Mouse (Mus musculus) duodenum, adult 2 months (tissue): ENCODE measurements around the gene Trim32. TPM values are rescaled to one million over a fixed set of nuclear protein-coding genes. Genes with fewer than 3 reads are reported as not detected.

ENCODE experiments used
- polyA plus RNA-seq: library from polyadenylated mRNA; depleted of rRNA; stranded (reverse); fragments of >200 nt; gene quantifications from 2 replicates; pipeline ENCODE4 v1.2.3, GENCODE M21; 2012; ENCODE audit warnings: low replicate concordance; rRNA removed

The Trim32 gene
- 13.5 and 15.2 TPM in 2 replicates for polyA plus RNA-seq

GRCm38 (mm10) chr4:65604504-65605150 is at the start of gene Trim32:
Gene Trim32 (plus strand): TSS chr4:65604986.

